ENCODE assay signal across 9 mouse cellular contexts in genomic region chr7:19755851-19756786, GRCm38 (mm10). TPM values are rescaled to one million over a fixed set of nuclear protein-coding genes. Genes with fewer than 3 reads are reported as not detected.
DNase-seq lines count a peak whose midpoint lies in the region; ATAC-seq and TF ChIP-seq lines count a peak whose summit lies in the region.
"Had no signal": no experiment of that assay in that cellular context is flagged by ENCODE, and none has a peak within 500 bp of the region (broad histone marks: within the 10 kb centered on the region; RNA-seq: fewer than 3 reads in every experiment).

No protein-coding gene starts in this region.

- H3K9me3 ChIP-seq in neural tube, embryonic 13.5 days = no peaks in the 10 kb centered on the region
- H3K9me3 ChIP-seq in neural tube, embryonic 15.5 days (replicated peaks) = no peaks in the 10 kb centered on the region
- no peaks in the 10 kb centered on the region for H3K9me3 ChIP-seq in heart, embryonic 10.5 days
- H3K9me3 ChIP-seq in kidney, postnatal 0 days (replicated peaks; ENCODE audit: low read length) = no peaks in the 10 kb centered on the region
- H3K9me3 ChIP-seq in stomach, embryonic 15.5 days = no peaks in the 10 kb centered on the region

- no peak for TF ChIP-seq CTCF in kidney, postnatal 0 days (IDR thresholded peaks at IDR 0.05; ENCODE audit: low read depth)

- H3K4me1 ChIP-seq in neural tube, embryonic 13.5 days (replicated peaks) = no peaks in the 10 kb centered on the region
- H3K4me1 ChIP-seq in neural tube, embryonic 15.5 days = no peaks in the 10 kb centered on the region
- H3K4me1 ChIP-seq in heart, embryonic 10.5 days = peaks cover 33% of the 10 kb centered on the region
- no peaks in the 10 kb centered on the region; the same call in 1 of the 2 replicates for H3K4me1 ChIP-seq in kidney, postnatal 0 days (replicated peaks; ENCODE audit: insufficient read depth, low read length)
- H3K4me1 ChIP-seq in stomach, embryonic 15.5 days = peaks cover 21% of the 10 kb centered on the region

- H3K27ac ChIP-seq in neural tube, embryonic 13.5 days (replicated peaks) = no peak overlapping the region
- no peak overlapping the region for H3K27ac ChIP-seq in neural tube, embryonic 15.5 days (replicated peaks)
- H3K27ac ChIP-seq in heart, embryonic 10.5 days = peak overlapping the region; percentile 82
- peak overlapping the region; percentile 83 for H3K27ac ChIP-seq in kidney, postnatal 0 days
- peak overlapping the region; percentile 82 for H3K27ac ChIP-seq in stomach, embryonic 15.5 days

- no peak overlapping the region for H3K4me3 ChIP-seq in neural tube, embryonic 13.5 days
- H3K4me3 ChIP-seq in neural tube, embryonic 15.5 days (replicated peaks) = no peak overlapping the region
- H3K4me3 ChIP-seq in heart, embryonic 10.5 days = peak overlapping the region; percentile 33
- no peak overlapping the region for H3K4me3 ChIP-seq in kidney, postnatal 0 days (replicated peaks; ENCODE audit: low read depth, low read length)
- no peak overlapping the region for H3K4me3 ChIP-seq in stomach, embryonic 15.5 days (replicated peaks)

- 0 out of 2 replicates have a peak, but pooled peaks have one; percentile 16 for ATAC-seq in neural tube, embryonic 13.5 days (ENCODE audit: low read depth)
- ATAC-seq in neural tube, embryonic 15.5 days (ENCODE audit: low FRiP score) = no peak
- peak; percentile 37 for ATAC-seq in kidney, postnatal 0 days (replicated peaks; ENCODE audit: low FRiP score, low read depth)
- peak; percentile 68 for ATAC-seq in stomach, embryonic 15.5 days (ENCODE audit: insufficient read depth, low FRiP score, low read depth)
- ATAC-seq in CD4-positive, CD25-positive, alpha-beta regulatory T cell, adult 4 months = no peak
- ATAC-seq: Patski had no signal

- no peaks in the 10 kb centered on the region for H3K27me3 ChIP-seq in neural tube, embryonic 13.5 days
- no peaks in the 10 kb centered on the region for H3K27me3 ChIP-seq in neural tube, embryonic 15.5 days (replicated peaks)
- no peaks in the 10 kb centered on the region for H3K27me3 ChIP-seq in heart, embryonic 10.5 days (ENCODE audit: insufficient read depth, poor library complexity, severe bottlenecking)
- no peaks in the 10 kb centered on the region for H3K27me3 ChIP-seq in kidney, postnatal 0 days (ENCODE audit: insufficient read depth, low read length)
- H3K27me3 ChIP-seq in stomach, embryonic 15.5 days (replicated peaks) = no peaks in the 10 kb centered on the region
- H3K27me3 ChIP-seq: Patski had no signal

- no peak overlapping the region for H3K9ac ChIP-seq in neural tube, embryonic 13.5 days
- H3K9ac ChIP-seq in neural tube, embryonic 15.5 days (replicated peaks) = no peak overlapping the region
- H3K9ac ChIP-seq in kidney, postnatal 0 days (ENCODE audit: low read depth, low read length) = peak overlapping the region; percentile 31; the same call in 1 of the 2 replicates
- no peak overlapping the region for H3K9ac ChIP-seq in stomach, embryonic 15.5 days

- H3K36me3 ChIP-seq in neural tube, embryonic 13.5 days = no peaks in the 10 kb centered on the region
- H3K36me3 ChIP-seq in neural tube, embryonic 15.5 days = no peaks in the 10 kb centered on the region
- H3K36me3 ChIP-seq in heart, embryonic 10.5 days = peaks cover 34% of the 10 kb centered on the region
- H3K36me3 ChIP-seq in kidney, postnatal 0 days (ENCODE audit: insufficient read depth, low read length) = peaks cover 25% of the 10 kb centered on the region
- H3K36me3 ChIP-seq in stomach, embryonic 15.5 days = peaks cover 6% of the 10 kb centered on the region; the same call in 1 of the 2 replicates

- WGBS in neural tube, embryonic 13.5 days = 79% methylated on average over 22 of the region's 24 CpGs
- 74% methylated on average over 23 of the region's 24 CpGs for WGBS in neural tube, embryonic 15.5 days
- WGBS in heart, embryonic 10.5 days = 37% methylated on average over 23 of the region's 24 CpGs
- WGBS in kidney, postnatal 0 days = 41% methylated on average over 24 of the region's 24 CpGs
- 54% methylated on average over 22 of the region's 24 CpGs for WGBS in stomach, embryonic 15.5 days

- H3K4me2 ChIP-seq in neural tube, embryonic 13.5 days = no peak overlapping the region
- no peak overlapping the region for H3K4me2 ChIP-seq in neural tube, embryonic 15.5 days
- H3K4me2 ChIP-seq in kidney, postnatal 0 days (ENCODE audit: low read length) = peak overlapping the region; percentile 35
- H3K4me2 ChIP-seq in stomach, embryonic 15.5 days = peak overlapping the region; percentile 8; the same call in 1 of the 2 replicates

- DNase-seq in heart, embryonic 10.5 days (ENCODE audit: low spot score) = peak; percentile 92
- peak; percentile 71 for DNase-seq in kidney, postnatal 0 days (ENCODE audit: low spot score)
- DNase-seq in frontal cortex, postnatal 14 days (ENCODE audit: low spot score in 2 of 2) = no peak
- DNase-seq in spleen, postnatal 4 days (ENCODE audit: low spot score in 2 of 2) = no peak

RNA-seq across cellular contexts. Expression of gene Nectin2, which starts 5.8 kb away (rescaled TPM):
- polyA plus RNA-seq in neural tube, embryonic 13.5 days (2015; fragmentation: Nextera tagmentation; extraction: Ambion mirVana) = 54.6 and 56.2 TPM in 2 replicates
- polyA plus RNA-seq in neural tube, embryonic 15.5 days (2015; fragmentation: Nextera tagmentation; extraction: Ambion mirVana) = 56.5 and 68.7 TPM in 2 replicates
- 130 and 138 TPM in 2 replicates for polyA plus RNA-seq in heart, embryonic 10.5 days (2016; fragmentation: Nextera tagmentation; extraction: Ambion mirVana)
- 112 and 114 TPM in 2 replicates for polyA plus RNA-seq in kidney, postnatal 0 days (2015; fragmentation: Nextera tagmentation; extraction: Ambion mirVana)
- 129 and 136 TPM in 2 replicates for polyA plus RNA-seq in stomach, embryonic 15.5 days (2015; fragmentation: Nextera tagmentation; extraction: Ambion mirVana)
- polyA plus RNA-seq in CD4-positive, CD25-positive, alpha-beta regulatory T cell, adult 4 months (2017; shearing (Covaris generic)) = under 1 TPM in 1 of 2 experiments, not detected in 1; 0.12 TPM

RNA-seq across cellular contexts. Expression of gene Bcam, which starts 14.7 kb away (rescaled TPM):
- polyA plus RNA-seq in neural tube, embryonic 13.5 days (2015; fragmentation: Nextera tagmentation; extraction: Ambion mirVana) = 14.2 and 16.6 TPM in 2 replicates
- 26.3 and 37.0 TPM in 2 replicates for polyA plus RNA-seq in neural tube, embryonic 15.5 days (2015; fragmentation: Nextera tagmentation; extraction: Ambion mirVana)
- polyA plus RNA-seq in heart, embryonic 10.5 days (2016; fragmentation: Nextera tagmentation; extraction: Ambion mirVana) = 140 and 193 TPM in 2 replicates
- 378 and 394 TPM in 2 replicates for polyA plus RNA-seq in kidney, postnatal 0 days (2015; fragmentation: Nextera tagmentation; extraction: Ambion mirVana)
- 129 and 151 TPM in 2 replicates for polyA plus RNA-seq in stomach, embryonic 15.5 days (2015; fragmentation: Nextera tagmentation; extraction: Ambion mirVana)
- 1 to 10 TPM; 2.5 to 3.7 TPM for polyA plus RNA-seq in CD4-positive, CD25-positive, alpha-beta regulatory T cell, adult 4 months (2017; shearing (Covaris generic))

RNA-seq across cellular contexts. Expression of gene Cblc, which starts 40.5 kb away (rescaled TPM):
- not detected in 2 replicates for polyA plus RNA-seq in neural tube, embryonic 13.5 days (2015; fragmentation: Nextera tagmentation; extraction: Ambion mirVana)
- 0.69 and 2.2 TPM in 2 replicates for polyA plus RNA-seq in neural tube, embryonic 15.5 days (2015; fragmentation: Nextera tagmentation; extraction: Ambion mirVana)
- polyA plus RNA-seq in heart, embryonic 10.5 days (2016; fragmentation: Nextera tagmentation; extraction: Ambion mirVana) = 1.1 and 1.2 TPM in 2 replicates
- polyA plus RNA-seq in kidney, postnatal 0 days (2015; fragmentation: Nextera tagmentation; extraction: Ambion mirVana) = 14.6 and 16.9 TPM in 2 replicates
- 24.3 and 24.6 TPM in 2 replicates for polyA plus RNA-seq in stomach, embryonic 15.5 days (2015; fragmentation: Nextera tagmentation; extraction: Ambion mirVana)
- polyA plus RNA-seq in CD4-positive, CD25-positive, alpha-beta regulatory T cell, adult 4 months (2017; shearing (Covaris generic)) = not detected

RNA-seq across cellular contexts. Expression of gene Tomm40, which starts 40.9 kb away (rescaled TPM):
- polyA plus RNA-seq in neural tube, embryonic 13.5 days (2015; fragmentation: Nextera tagmentation; extraction: Ambion mirVana) = 117 and 134 TPM in 2 replicates
- 155 and 171 TPM in 2 replicates for polyA plus RNA-seq in neural tube, embryonic 15.5 days (2015; fragmentation: Nextera tagmentation; extraction: Ambion mirVana)
- 237 and 260 TPM in 2 replicates for polyA plus RNA-seq in heart, embryonic 10.5 days (2016; fragmentation: Nextera tagmentation; extraction: Ambion mirVana)
- polyA plus RNA-seq in kidney, postnatal 0 days (2015; fragmentation: Nextera tagmentation; extraction: Ambion mirVana) = 163 and 167 TPM in 2 replicates
- polyA plus RNA-seq in stomach, embryonic 15.5 days (2015; fragmentation: Nextera tagmentation; extraction: Ambion mirVana) = 161 and 181 TPM in 2 replicates
- polyA plus RNA-seq in CD4-positive, CD25-positive, alpha-beta regulatory T cell, adult 4 months (2017; shearing (Covaris generic)) = 1 to 10 TPM; 3.7 to 6.9 TPM

RNA-seq across cellular contexts. Expression of gene Apoe, which starts 57.1 kb away (rescaled TPM):
- polyA plus RNA-seq in neural tube, embryonic 13.5 days (2015; fragmentation: Nextera tagmentation; extraction: Ambion mirVana) = 408 and 440 TPM in 2 replicates
- 643 and 683 TPM in 2 replicates for polyA plus RNA-seq in neural tube, embryonic 15.5 days (2015; fragmentation: Nextera tagmentation; extraction: Ambion mirVana)
- polyA plus RNA-seq in heart, embryonic 10.5 days (2016; fragmentation: Nextera tagmentation; extraction: Ambion mirVana) = 326 and 523 TPM in 2 replicates
- polyA plus RNA-seq in kidney, postnatal 0 days (2015; fragmentation: Nextera tagmentation; extraction: Ambion mirVana) = 511 and 585 TPM in 2 replicates
- 363 and 515 TPM in 2 replicates for polyA plus RNA-seq in stomach, embryonic 15.5 days (2015; fragmentation: Nextera tagmentation; extraction: Ambion mirVana)
- 1 to 10 TPM; 6.6 to 7.6 TPM for polyA plus RNA-seq in CD4-positive, CD25-positive, alpha-beta regulatory T cell, adult 4 months (2017; shearing (Covaris generic))

Comparison
In these comparisons a context has a peak if more than half of its experiments do, and no peak if none do; other contexts are left out.
1. ATAC-seq: peak in neural tube, embryonic 13.5 days (single experiment), kidney, postnatal 0 days (single experiment) and stomach, embryonic 15.5 days (single experiment); none in neural tube, embryonic 15.5 days (single experiment) and CD4-positive, CD25-positive, alpha-beta regulatory T cell, adult 4 months (single experiment).
2. H3K27ac ChIP-seq: peak in heart, embryonic 10.5 days (single experiment), kidney, postnatal 0 days (single experiment) and stomach, embryonic 15.5 days (single experiment); none in neural tube, embryonic 13.5 days (single experiment) and neural tube, embryonic 15.5 days (single experiment).
3. H3K4me2 ChIP-seq: peak in kidney, postnatal 0 days (single experiment) and stomach, embryonic 15.5 days (single experiment); none in neural tube, embryonic 13.5 days (single experiment) and neural tube, embryonic 15.5 days (single experiment).
4. DNase-seq: peak in heart, embryonic 10.5 days (single experiment) and kidney, postnatal 0 days (single experiment); none in frontal cortex, postnatal 14 days (0 of 2) and spleen, postnatal 4 days (0 of 2).
5. RNA of gene Nectin2, which starts 5.8 kb away (polyA plus RNA-seq): 130 to 138 TPM in heart, embryonic 10.5 days, 129 to 136 TPM in stomach, embryonic 15.5 days, 112 to 114 TPM in kidney, postnatal 0 days, 56.5 to 68.7 TPM in neural tube, embryonic 15.5 days and 54.6 to 56.2 TPM in neural tube, embryonic 13.5 days; 0.12 TPM in CD4-positive, CD25-positive, alpha-beta regulatory T cell, adult 4 months; every median in the first group is over 10 times any median in the second.